Mouse (Mus musculus) heart, postnatal 36 days (tissue): ENCODE measurements around the gene Pak1. TPM values are rescaled to one million over a fixed set of nuclear protein-coding genes. Genes with fewer than 3 reads are reported as not detected.

Experiments
- DNase-seq, 2 experiments: peaks; one replicate each; pipeline ENCODE4 v3.0.0; 2021 to 2022
- intact Hi-C: fragments of 180-260 bp; cut with DNase I; formaldehyde crosslinking; loops from one replicate; pipeline ENCODE4 v1.15.1; 2025
- total RNA-seq, 2 experiments: library from RNA; stranded (reverse); gene quantifications; 2 replicates each; pipeline ENCODE4 v1.2.3; 2021

Gene Pak1
- total RNA-seq = 1 to 10 TPM in 1 of 2 experiments, under 1 TPM in 1; 0.61 to 2.0 TPM

DNA sequence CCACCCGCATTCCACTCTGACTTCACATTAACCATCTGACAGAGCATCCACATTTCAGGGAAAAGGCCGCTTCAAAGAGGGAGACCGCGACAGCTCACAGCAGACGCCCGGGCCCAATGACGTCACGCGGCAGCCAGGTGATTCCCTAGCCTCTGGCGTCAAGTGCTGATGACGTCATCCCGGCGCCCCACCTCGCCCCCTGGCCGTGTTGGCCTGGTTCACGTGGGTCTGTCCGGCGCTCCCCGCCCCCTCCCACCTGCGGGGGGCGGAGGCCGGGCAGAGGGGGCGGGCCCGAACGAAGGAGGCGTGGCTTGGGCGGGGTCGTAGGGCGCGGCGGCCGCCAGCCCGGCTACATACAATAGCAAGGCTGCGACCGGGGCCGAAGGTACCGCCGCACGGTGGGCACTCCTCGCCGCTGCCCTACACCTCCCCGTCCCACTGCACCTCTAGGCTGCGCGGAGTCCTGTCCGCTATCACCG lies at the start of gene Pak1:
TSS of gene Pak1 (plus strand) at position 352 of the 479 bp plus-strand sequence.
- peak; percentile 50 for DNase-seq
- intact Hi-C loops = no loop called here

DNA sequence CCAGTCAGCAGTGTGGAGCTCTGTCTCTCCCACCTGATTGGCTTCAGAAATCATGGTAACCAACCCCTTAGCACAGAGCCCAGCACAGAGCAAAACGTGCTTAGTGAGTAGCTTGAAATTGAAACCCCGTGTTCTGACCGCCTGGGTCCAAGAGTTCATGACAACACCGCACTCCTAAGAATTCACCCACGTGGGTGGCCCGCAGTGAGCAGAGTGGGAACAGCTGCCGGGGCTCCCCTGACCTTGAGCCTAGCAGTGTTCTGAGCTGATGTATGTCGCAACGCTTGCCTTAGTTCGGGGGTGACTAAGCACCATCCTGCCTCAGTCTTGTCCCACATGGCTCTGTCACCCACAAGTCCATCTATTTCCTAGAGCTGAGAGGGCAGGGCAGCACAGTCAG lies 47.4 kb upstream of the Pak1 start:
- intact Hi-C loops = no loop called here
- no peak for DNase-seq

DNA sequence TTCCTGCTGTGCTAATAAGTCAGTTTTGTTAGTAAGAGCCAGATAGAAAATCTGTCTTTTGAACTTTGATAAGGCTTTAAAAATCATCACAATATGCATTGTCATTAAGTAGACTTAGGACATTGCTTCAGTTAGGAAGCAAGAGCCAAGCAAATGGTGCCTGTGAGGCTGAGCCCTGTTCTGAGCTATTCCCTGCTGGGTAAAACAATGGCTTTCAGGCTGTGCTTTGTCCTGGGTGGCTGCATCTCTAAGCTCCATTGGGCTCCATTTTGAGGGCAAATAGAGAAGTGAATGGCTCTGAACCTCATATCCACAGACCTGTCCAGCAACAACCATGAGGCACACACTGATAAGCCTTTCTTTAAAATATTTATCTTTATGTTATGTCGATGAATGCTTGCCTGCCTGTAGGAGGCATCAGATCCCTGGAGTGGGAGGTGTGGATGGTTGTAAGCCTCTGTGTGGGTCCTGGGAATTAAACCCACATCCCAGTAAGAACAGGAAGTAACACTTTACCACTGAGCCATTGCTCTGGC lies 46.5 kb upstream of the Pak1 start:
- intact Hi-C loops = no loop called here

DNA sequence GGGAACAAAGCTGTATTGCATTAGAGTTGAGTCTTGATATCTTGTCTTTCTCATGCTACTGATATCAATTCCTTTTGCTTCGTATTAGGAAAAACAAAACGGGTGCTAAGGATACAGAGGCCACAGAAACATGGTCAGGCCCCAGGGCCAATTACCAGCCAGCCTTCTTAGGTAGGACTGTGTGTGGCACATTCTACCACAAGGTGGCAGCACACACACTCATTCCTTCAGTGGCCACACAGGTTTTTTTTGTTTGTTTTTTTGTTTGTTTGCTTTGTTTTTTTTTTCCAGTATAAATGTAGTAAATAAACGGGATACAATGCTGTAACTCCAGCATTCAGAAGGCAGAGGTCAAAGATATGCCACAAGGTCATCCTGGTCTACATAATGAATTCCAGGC lies 43.0 kb upstream of the Pak1 start:
- intact Hi-C loops = loop anchor here (1.0 to 5.0 kb wide), 3 partner anchors 232 to 373 kb away; no protein-coding TSS in a partner anchor
- DNase-seq = peak; percentile 63 to 69

More for the DNA sequence above, 46.5 kb upstream of the Pak1 start:
- DNase-seq = no peak

DNA sequence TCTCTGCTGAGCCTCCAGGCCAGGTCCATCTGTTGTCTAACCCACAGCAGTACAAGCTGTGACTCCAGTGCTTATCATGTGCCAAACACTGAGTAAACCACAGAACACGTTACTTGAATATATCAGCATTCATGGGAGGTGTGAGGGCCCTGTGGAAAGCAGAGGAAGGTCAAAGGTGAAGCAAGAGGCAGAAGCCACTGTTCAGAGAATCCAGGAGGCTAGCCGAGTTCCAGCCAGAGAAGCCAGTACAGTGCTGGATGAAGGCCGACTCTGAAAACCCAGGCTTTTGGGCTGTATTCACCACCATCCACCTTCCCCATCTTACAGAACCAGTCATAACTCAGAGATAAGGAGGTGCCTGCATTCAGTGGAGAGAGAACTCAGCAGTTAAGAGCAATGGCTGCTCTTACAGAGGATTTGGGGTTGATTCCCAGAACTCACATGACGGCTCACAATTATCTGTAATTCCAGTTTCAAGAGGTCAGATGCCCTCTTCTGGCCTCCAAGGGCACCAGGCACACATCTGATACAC lies 41.1 kb upstream of the Pak1 start:
- DNase-seq = no peak
- intact Hi-C loops = loop anchor here (5.0 kb wide), 1 partner anchor 340 kb away; no protein-coding TSS in a partner anchor

DNA sequence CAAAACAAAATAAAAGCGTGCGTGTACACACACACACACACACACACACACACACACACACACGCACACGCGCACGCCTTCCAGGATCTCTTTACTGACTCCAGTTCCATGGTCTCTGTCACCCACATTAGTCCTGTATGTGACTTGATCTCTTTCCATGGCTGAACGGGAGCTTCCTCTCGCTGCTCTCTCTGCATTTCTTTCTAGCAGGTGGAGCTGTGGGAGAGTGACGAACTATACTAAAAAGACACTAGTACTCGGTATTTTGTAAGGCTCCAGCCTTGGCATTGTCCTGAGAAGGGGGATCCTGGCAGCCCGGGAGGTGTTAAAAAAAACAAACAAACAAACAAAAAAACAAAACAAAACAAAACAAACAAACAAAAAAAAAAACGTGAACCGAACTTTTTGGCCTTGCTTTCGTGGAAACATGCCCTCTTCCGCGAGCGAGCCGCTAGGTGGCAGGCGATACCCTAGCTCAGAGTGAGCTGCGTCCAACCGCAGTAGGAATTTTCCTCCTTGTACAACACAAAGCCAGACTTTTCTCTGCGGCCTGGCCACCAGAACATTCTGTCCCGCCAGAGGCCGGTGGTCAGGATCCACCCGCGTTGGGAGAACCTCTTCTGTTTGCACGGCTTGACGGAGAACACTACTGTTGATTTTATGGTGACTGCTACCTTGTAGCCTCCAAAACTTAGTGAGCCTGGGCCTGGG lies 40.4 kb upstream of the Pak1 start:
- intact Hi-C loops = loop anchor here (5.0 kb wide), 1 partner anchor 339 kb away; no protein-coding TSS in a partner anchor
- peak; percentile 83 to 88 for DNase-seq

- peak; percentile 33 to 49 for DNase-seq
- intact Hi-C loops = loop anchor here (5.0 kb wide), 1 partner anchor 339 kb away; no protein-coding TSS in a partner anchor
These were observed 39.7 kb upstream of the Pak1 start for GRCm38 (mm10) chr7:97748527-97749206.

GRCm38 (mm10) chr7:97749207-97750190 lies 38.8 kb upstream of the Pak1 start:
- intact Hi-C loops = loop anchor here (5.0 kb wide), 1 partner anchor 338 kb away; no protein-coding TSS in a partner anchor
- peak; percentile 31 to 52 for DNase-seq

DNA sequence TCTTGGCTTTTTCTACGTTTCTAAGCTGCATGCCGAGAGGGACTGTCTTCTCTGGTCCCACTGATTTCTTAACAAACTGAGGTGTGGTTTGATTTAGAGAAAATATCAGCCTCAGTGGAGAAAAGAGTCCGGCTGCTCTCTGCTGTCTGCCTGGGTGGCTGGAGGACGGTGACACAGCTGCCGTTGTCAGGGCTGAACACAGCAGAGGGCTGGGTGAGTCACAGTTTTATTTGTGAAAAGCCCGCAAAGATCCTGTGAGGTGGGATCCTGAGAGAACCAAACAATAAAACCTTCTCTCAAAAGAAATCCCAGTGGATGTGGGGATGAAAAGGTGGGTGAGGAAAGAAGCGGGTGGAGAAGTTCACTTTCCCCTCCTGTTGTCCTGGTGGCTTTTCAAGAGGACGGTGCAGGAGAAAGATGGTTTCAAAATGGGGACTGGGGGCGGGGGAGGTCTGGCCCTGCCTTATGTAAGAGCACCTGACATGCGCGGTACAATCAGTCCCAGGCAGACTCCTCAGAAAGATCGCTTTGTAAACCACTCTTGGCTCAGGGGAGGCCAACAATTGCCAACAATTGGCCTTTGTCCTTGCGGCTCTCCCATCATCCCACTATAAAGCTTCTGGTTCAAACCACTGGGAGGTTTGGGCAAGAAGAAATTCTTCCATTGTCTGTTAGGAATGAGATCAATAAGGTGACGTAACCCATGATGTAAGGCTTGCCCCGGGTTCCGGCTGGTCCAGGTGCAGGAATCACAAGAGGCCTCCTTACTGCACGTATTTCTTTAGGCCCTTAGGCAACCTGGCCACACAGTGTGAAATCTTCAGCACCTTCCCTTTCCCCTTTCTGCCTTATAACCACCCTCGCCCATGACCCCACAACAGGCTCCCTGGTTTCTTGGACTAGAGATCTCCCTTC lies 31.1 kb upstream of the Pak1 start:
- intact Hi-C loops = no loop called here
- DNase-seq = no peak

- no peak for DNase-seq
- intact Hi-C loops = no loop called here
These were observed 23.8 kb upstream of the Pak1 start for GRCm38 (mm10) chr7:97764591-97764990.

DNA sequence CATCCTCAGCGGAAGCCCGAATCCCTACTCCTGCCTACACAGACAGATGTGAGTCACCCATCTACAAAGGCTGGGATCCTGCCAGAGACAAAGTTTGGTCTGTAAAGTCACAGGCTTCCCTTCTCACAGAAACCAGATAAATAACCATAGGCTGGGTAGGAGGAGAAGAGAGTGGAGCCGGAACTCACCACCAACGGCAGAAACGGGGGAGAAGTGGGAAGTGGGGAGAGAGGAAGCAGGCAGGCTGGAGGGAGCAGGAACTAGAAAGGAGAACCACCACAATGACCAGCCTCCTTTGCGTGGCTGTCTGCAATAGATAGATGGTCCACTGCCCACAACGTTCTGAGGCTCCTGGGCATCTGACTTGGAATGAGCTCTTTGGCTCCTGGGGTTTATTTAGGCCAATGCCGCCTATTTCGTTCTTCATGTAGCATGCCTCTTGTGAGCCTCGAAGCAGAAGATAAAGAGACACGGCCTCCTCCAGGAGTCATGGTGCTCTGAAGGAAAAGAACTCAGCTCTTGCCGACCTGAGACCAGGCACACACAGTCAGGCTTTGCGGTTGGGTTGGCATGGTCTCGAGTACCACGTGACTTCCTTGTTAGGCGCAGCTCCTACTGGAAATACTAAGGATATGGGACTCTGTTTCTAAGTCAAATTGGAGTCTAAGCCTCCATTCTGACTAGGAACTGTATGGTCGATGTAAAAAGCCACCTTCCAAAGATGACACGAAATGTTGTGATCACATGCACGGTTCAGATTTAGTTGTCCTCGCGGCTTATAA lies 23.0 kb upstream of the Pak1 start:
- intact Hi-C loops = loop anchor here (5.0 kb wide), 1 partner anchor 77 kb away; no protein-coding TSS in a partner anchor
- DNase-seq = peak in 1 of 2 experiments; percentile 26

DNA sequence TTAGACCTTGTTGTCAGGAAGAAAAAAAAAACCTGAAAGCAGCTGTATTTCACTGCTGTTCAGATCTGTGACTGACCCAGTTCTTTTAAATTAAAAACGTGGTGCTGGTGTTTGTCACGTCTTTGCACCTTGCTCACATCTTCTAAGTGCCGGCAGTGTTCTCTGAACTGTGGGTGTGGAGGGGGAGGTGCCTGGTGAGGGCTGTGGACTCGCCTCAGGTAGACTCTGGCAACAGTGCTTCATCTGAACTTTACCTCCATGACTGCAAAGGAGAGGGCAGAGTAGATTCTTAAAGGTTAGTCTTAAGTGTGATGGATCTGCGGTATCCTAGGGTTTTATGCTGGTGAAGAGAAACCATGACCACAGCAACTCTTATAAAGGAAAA lies 22.4 kb upstream of the Pak1 start:
- intact Hi-C loops = loop anchor here (5.0 kb wide), 1 partner anchor 76 kb away; no protein-coding TSS in a partner anchor

GRCm38 (mm10) chr7:97766406-97767166 lies 21.8 kb upstream of the Pak1 start:
- intact Hi-C loops = loop anchor here (5.0 kb wide), 1 partner anchor 76 kb away; no protein-coding TSS in a partner anchor
- DNase-seq = no peak

More for the DNA sequence above, 22.4 kb upstream of the Pak1 start:
- DNase-seq = no peak

GRCm38 (mm10) chr7:97767841-97768240 lies 20.5 kb upstream of the Pak1 start:
- intact Hi-C loops = loop anchor here (5.0 kb wide), 1 partner anchor 74 kb away; no protein-coding TSS in a partner anchor
- DNase-seq = no peak

DNA sequence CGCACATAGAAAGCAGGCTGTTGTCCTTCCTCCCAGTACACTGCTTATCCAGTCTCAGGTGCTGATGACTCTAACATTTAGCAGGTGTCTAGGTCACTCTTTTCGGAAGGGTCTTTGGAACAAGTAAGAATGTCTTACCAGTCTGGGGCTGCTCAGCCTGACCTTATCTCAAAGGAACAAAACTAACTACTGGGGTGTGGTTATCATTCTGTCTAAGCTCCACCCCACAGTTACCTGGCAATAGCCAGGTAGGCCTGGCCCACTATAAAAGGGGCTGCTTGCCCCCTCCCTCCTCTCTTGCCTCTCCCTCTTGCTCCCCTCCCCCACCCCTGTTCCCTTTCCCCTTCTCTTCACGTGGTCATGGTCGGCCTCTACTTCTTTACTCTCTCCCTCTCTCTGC lies 19.3 kb upstream of the Pak1 start:
- DNase-seq = no peak
- intact Hi-C loops = loop anchor here (5.0 kb wide), 1 partner anchor 73 kb away; no protein-coding TSS in a partner anchor

GRCm38 (mm10) chr7:97770841-97771620 lies 17.3 kb upstream of the Pak1 start:
- intact Hi-C loops = no loop called here
- DNase-seq = no peak
